Mouse (Mus musculus): ENCODE results near the gene Mrpl38. TPM values are rescaled to one million over a fixed set of nuclear protein-coding genes. Genes with fewer than 3 reads are reported as not detected.

Mrpl38 gene
- total RNA-seq, 2 experiments from 2014 or later, result 49.4 to 49.9 TPM

Other genes with a start within 250 kb of the Mrpl38 start
- under 1 TPM; 0.46 to 0.84 TPM for gene Smim5, start 238.9 kb downstream of the Mrpl38 start, total RNA-seq (2021)
- gene Smim6, start 226.9 kb downstream of the Mrpl38 start, total RNA-seq (2021), result not detected
- 10 to 100 TPM; 11.5 to 11.6 TPM for gene Sap30bp, start 205.6 kb downstream of the Mrpl38 start, total RNA-seq (2021)
- gene Recql5, start 205.4 kb downstream of the Mrpl38 start, total RNA-seq (2021), result 1 to 10 TPM; 4.5 to 6.9 TPM
- gene Itgb4, start 164.2 kb downstream of the Mrpl38 start, total RNA-seq (2021), result 1 to 10 TPM; 1.9 to 3.3 TPM
- gene Galk1, start 126.1 kb downstream of the Mrpl38 start, total RNA-seq (2021), result 1 to 10 TPM; 3.0 to 3.8 TPM
- 10 to 100 TPM; 56.1 to 75.3 TPM for gene H3f3b, start 110.9 kb downstream of the Mrpl38 start, total RNA-seq (2021)
- 1 to 10 TPM; 6.0 to 7.1 TPM for gene Unk, start 108.5 kb downstream of the Mrpl38 start, total RNA-seq (2021)
- under 1 TPM; 0.30 to 0.48 TPM for gene Unc13d, start 60.9 kb downstream of the Mrpl38 start, total RNA-seq (2021)
- gene Wbp2, start 51.9 kb downstream of the Mrpl38 start, total RNA-seq (2021), result 10 to 100 TPM; 70.1 to 71.0 TPM
- 1 to 10 TPM; 9.1 to 9.3 TPM for gene Trim47, start 11.7 kb downstream of the Mrpl38 start, total RNA-seq (2021)
- gene Trim65, start 7.7 kb downstream of the Mrpl38 start, total RNA-seq (2021), result 1 to 10 TPM; 4.1 to 4.8 TPM
- gene Fbf1, start 29.3 kb upstream of the Mrpl38 start, total RNA-seq (2021), result 1 to 10 TPM; 9.3 to 9.8 TPM
- 10 to 100 TPM; 19.2 to 21.9 TPM for gene Ten1, start 60.0 kb upstream of the Mrpl38 start, total RNA-seq (2021)
- gene Acox1, start 60.2 kb upstream of the Mrpl38 start, total RNA-seq (2021), result 10 to 100 TPM; 62.6 to 80.1 TPM
- gene Evpl, start 99.2 kb upstream of the Mrpl38 start, total RNA-seq (2021), result under 1 TPM; 0.05 to 0.07 TPM
- 10 to 100 TPM; 72.1 to 83.1 TPM for gene Srp68, start 135.3 kb upstream of the Mrpl38 start, total RNA-seq (2021)
- under 1 TPM; 0.12 to 0.31 TPM for gene Galr2, start 142.1 kb upstream of the Mrpl38 start, total RNA-seq (2021)
- 10 to 100 TPM; 85.9 to 94.8 TPM for gene Exoc7, start 168.4 kb upstream of the Mrpl38 start, total RNA-seq (2021)
- gene Foxj1, start 196.5 kb upstream of the Mrpl38 start, total RNA-seq (2021), result not detected